Mouse (Mus musculus): ENCODE measurements at regions not wholly inside any gene's neighbourhood (a gene's known extent, or its start where the extent isn't known, plus 50 kb on each side); places are given as distances from the start of the nearest gene placed in this dataset.

GRCm38 (mm10) chr11:117552430-117552969, 68.3 kb downstream of the Gm11733 start:
- TF ChIP-seq CTCF (IDR thresholded peaks at IDR 0.05; ENCODE audit: control insufficient read depth, insufficient read depth, low read length) = no peak
- no peak for TF ChIP-seq POLR2A (IDR thresholded peaks at IDR 0.05; ENCODE audit: borderline replicate concordance, control insufficient read depth, low read depth, low read length)

Measured in bone marrow, adult 2 months (tissue).